Mouse (Mus musculus) spleen, adult 2 months (tissue): ENCODE results near the gene Tmem35b.

ENCODE experiments used
- CTCF ChIP-seq: fragments of 200-500 bp; IDR thresholded peaks from 2 replicates; pipeline ENCODE4 v1.5.1; 2011; ENCODE audit warnings: mild to moderate bottlenecking, inconsistent platforms; ENCODE audit not compliant: insufficient read depth, insufficient read length, insufficient replicate concordance; ENCODE audit errors: extremely low read depth
- POLR2A ChIP-seq: fragments of 200-500 bp; IDR thresholded peaks from 2 replicates; pipeline ENCODE4 v1.6.1; 2011; ENCODE audit warnings: low read depth, low read length, inconsistent platforms

DNA sequence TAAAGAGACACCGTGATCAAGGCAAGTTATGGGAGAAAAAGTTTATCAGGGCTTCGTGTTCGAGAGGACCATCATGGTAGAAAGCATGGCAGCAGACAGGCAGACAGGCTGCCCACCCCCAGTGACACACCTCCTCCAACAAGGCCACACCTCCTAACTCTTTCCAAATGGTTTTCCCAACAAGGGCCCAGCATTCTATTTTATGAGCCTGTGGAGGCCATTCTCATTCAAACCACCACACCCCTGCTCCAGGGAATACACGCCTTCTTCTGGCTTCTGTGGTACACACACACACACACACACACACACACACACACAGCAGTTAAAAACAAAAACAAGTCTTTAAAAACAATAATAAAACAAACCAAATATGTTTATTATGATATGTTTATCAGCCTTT, 34.3 kb downstream of the Tmem35b start:
- TF ChIP-seq CTCF (no peak), POLR2A (no peak)
